Mouse (Mus musculus) liver, adult 2 months (tissue): Measurements from ENCODE around the gene Nefh. TPM values are rescaled to one million over a fixed set of nuclear protein-coding genes. Genes with fewer than 3 reads are reported as not detected.

Source experiments
- DNase-seq: peaks from one replicate; pipeline ENCODE4 v3.0.0-alpha.2; 2011; ENCODE audit warnings: low read depth, low spot score; ENCODE audit errors: extremely low read depth
- H3K27ac ChIP-seq: fragments of 200-500 bp; replicated peaks from 2 replicates; pipeline ENCODE4 v1.5.1; 2012; ENCODE audit warnings: low read depth, mild to moderate bottlenecking, control low read depth, inconsistent platforms, low read length; ENCODE audit not compliant: insufficient read depth
- H3K27me3 ChIP-seq: fragments of 200-500 bp; 2 replicates; pipeline ENCODE4 v1.6.1; 2012; ENCODE audit warnings: mild to moderate bottlenecking, moderate library complexity, low read length, inconsistent platforms; ENCODE audit not compliant: control insufficient read depth, insufficient read depth
- H3K36me3 ChIP-seq: fragments of 200-500 bp; 2 replicates; pipeline ENCODE4 v1.6.1; 2012; ENCODE audit warnings: low read length, inconsistent platforms; ENCODE audit not compliant: control insufficient read depth, insufficient read depth
- H3K4me1 ChIP-seq: fragments of 200-500 bp; 2 replicates; pipeline ENCODE4 v1.6.1; 2011; ENCODE audit warnings: low read length; ENCODE audit not compliant: control insufficient read depth, insufficient read depth
- H3K4me3 ChIP-seq: fragments of 200-500 bp; 2 replicates; pipeline ENCODE4 v1.5.1; 2011; ENCODE audit warnings: low read depth, mild to moderate bottlenecking, control low read depth, low read length, moderate library complexity; ENCODE audit not compliant: insufficient read depth
- H3K79me2 ChIP-seq: fragments of 200-500 bp; 2 replicates; pipeline ENCODE4 v1.6.1; 2012; ENCODE audit warnings: inconsistent platforms, mild to moderate bottlenecking, low read length, moderate library complexity; ENCODE audit not compliant: control insufficient read depth, insufficient read depth
- H3K9ac ChIP-seq: fragments of 200-500 bp; 2 replicates; pipeline ENCODE4 v1.6.1; 2012; ENCODE audit warnings: low read depth, mild to moderate bottlenecking, control low read depth, inconsistent platforms, low read length
- CTCF ChIP-seq: fragments of 200-500 bp; IDR thresholded peaks from 2 replicates; pipeline ENCODE4 v1.5.1; 2011; ENCODE audit warnings: low read depth, low read length, control low read depth
- POLR2A ChIP-seq: fragments of 200-500 bp; IDR thresholded peaks from 2 replicates; pipeline ENCODE4 v1.6.1; 2011; ENCODE audit warnings: low read length, control low read depth; ENCODE audit not compliant: insufficient read depth; ENCODE audit errors: extremely low read depth
- WGBS: fragments of 180-500 bp; shearing (Covaris S2); methylation state at CpG from one replicate; pipeline ENCODE4 v1.1.7; 2018; 5-methylcytosine and 5-hydroxymethylcytosine counted together
- polyA plus RNA-seq: library from polyadenylated mRNA; depleted of rRNA; stranded (reverse); fragments of >200 nt; gene quantifications from 2 replicates; pipeline ENCODE4 v1.2.3, GENCODE M21; 2012
- total RNA-seq: library from RNA; depleted of rRNA; stranded (reverse); fragments of >200 nt; gene quantifications from 2 replicates; pipeline ENCODE4 v1.2.3, GENCODE M21; 2014

The Nefh gene
- total and polyA plus RNA-seq, 2 experiments, result 0.09 TPM; not detected in 1

- WGBS, result under 1% methylated on average over 61 of the region's 62 CpGs
- TF ChIP-seq CTCF, result no peak
- TF ChIP-seq POLR2A, result peak; percentile 70
- peak within 1 kb of the TSS; percentile 75 for H3K9ac ChIP-seq
- H3K27ac ChIP-seq, result peak within 1 kb of the TSS; percentile 79
- peaks cover 29% of the 10 kb centered on the region; the same call in 1 of the 2 replicates for H3K79me2 ChIP-seq
- peak within 1 kb of the TSS; percentile 78 for H3K4me3 ChIP-seq
- H3K4me1 ChIP-seq, result peaks cover 16% of the 10 kb centered on the region; the same call in 1 of the 2 replicates
- H3K27me3 ChIP-seq, result no peaks in the 10 kb centered on the region
- DNase-seq, result peak; percentile 77
- no peaks in the 10 kb centered on the region for H3K36me3 ChIP-seq
Observed at GRCm38 (mm10) chr11:4986695-4987486, 39.0 kb upstream of the Nefh start, which contains the start of gene Ap1b1. TSS of gene Ap1b1 (plus strand) at chr11:4986824.

GRCm38 (mm10) chr11:4984799-4985198 is 36.9 kb upstream of the Nefh start:
- no peaks in the 10 kb centered on the region for H3K36me3 ChIP-seq
- H3K27ac ChIP-seq, result peak overlapping the region; percentile 66
- DNase-seq, result peak; percentile 22
- no peak overlapping the region for H3K4me3 ChIP-seq
- 74% methylated on average over 3 of the region's 3 CpGs for WGBS
- H3K79me2 ChIP-seq, result peaks cover 21% of the 10 kb centered on the region; the same call in 1 of the 2 replicates
- TF ChIP-seq CTCF, result no peak
- H3K4me1 ChIP-seq, result peaks cover 16% of the 10 kb centered on the region; the same call in 1 of the 2 replicates
- no peaks in the 10 kb centered on the region for H3K27me3 ChIP-seq
- H3K9ac ChIP-seq, result no peak overlapping the region

GRCm38 (mm10) chr11:4984249-4984648 is 36.4 kb upstream of the Nefh start:
- no peak overlapping the region for H3K27ac ChIP-seq
- peak; percentile 56 for DNase-seq
- peaks cover 17% of the 10 kb centered on the region; the same call in 1 of the 2 replicates for H3K79me2 ChIP-seq
- H3K36me3 ChIP-seq, result no peaks in the 10 kb centered on the region
- peaks cover 16% of the 10 kb centered on the region; the same call in 1 of the 2 replicates for H3K4me1 ChIP-seq
- no peak overlapping the region for H3K4me3 ChIP-seq
- WGBS, result 2% methylated on average over 5 of the region's 5 CpGs
- TF ChIP-seq CTCF, result no peak
- no peak for TF ChIP-seq POLR2A
- no peaks in the 10 kb centered on the region for H3K27me3 ChIP-seq
- no peak overlapping the region for H3K9ac ChIP-seq

- Histone ChIP-seq H3K79me2 (peaks cover 11% of the 10 kb centered on the region; the same call in 1 of the 2 replicates), H3K27me3 (no peaks in the 10 kb centered on the region), H3K27ac (peak overlapping the region; percentile 46; the same call in 1 of the 2 replicates), H3K4me1 (peaks cover 12% of the 10 kb centered on the region; the same call in 1 of the 2 replicates), H3K4me3 (no peak overlapping the region), H3K9ac (no peak overlapping the region), H3K36me3 (no peaks in the 10 kb centered on the region)
- TF ChIP-seq CTCF (no peak), POLR2A (no peak)
- 80% methylated on average over 2 of the region's 2 CpGs for WGBS
- no peak for DNase-seq
Observed at GRCm38 (mm10) chr11:4983538-4983937, 35.7 kb upstream of the Nefh start.

- no peak overlapping the region for H3K4me3 ChIP-seq
- H3K4me1 ChIP-seq, result peaks cover 11% of the 10 kb centered on the region; the same call in 1 of the 2 replicates
- no peaks in the 10 kb centered on the region for H3K36me3 ChIP-seq
- peaks cover 10% of the 10 kb centered on the region; the same call in 1 of the 2 replicates for H3K79me2 ChIP-seq
- DNase-seq, result no peak
- TF ChIP-seq POLR2A (no peak), CTCF (no peak)
- no peak overlapping the region for H3K9ac ChIP-seq
- 74% methylated on average over 3 of the region's 3 CpGs for WGBS
- no peaks in the 10 kb centered on the region for H3K27me3 ChIP-seq
- no peak overlapping the region for H3K27ac ChIP-seq
Observed at GRCm38 (mm10) chr11:4983010-4983409, 35.1 kb upstream of the Nefh start.

- TF ChIP-seq CTCF (peak; percentile 84), POLR2A (no peak)
- WGBS, result 16% methylated on average over 13 of the region's 14 CpGs
- DNase-seq, result peak; percentile 55
Observed at GRCm38 (mm10) chr11:4975623-4976022, 27.8 kb upstream of the Nefh start.

More at GRCm38 (mm10) chr11:4975623-4976022, 27.8 kb upstream of the Nefh start:
- Histone ChIP-seq H3K9ac (no peak overlapping the region), H3K36me3 (no peaks in the 10 kb centered on the region), H3K27me3 (no peaks in the 10 kb centered on the region), H3K4me1 (no peaks in the 10 kb centered on the region), H3K27ac (no peak overlapping the region), H3K4me3 (no peak overlapping the region; the same call in 1 of the 2 replicates), H3K79me2 (no peaks in the 10 kb centered on the region)
